Mouse (Mus musculus) forelimb bud, embryonic 11.5 days (tissue): Measurements from ENCODE around the gene Krtap4-8.
"Not testable (repeated sequence)": the region's sequence is repeated elsewhere in the genome, so short reads cannot be mapped to it uniquely, and the experiment has no call there.

ENCODE experiments used
- DNase-seq: peaks from one replicate; pipeline ENCODE4 v3.0.0-alpha.2; 2012; ENCODE audit warnings: low read depth, low spot score

Krtap4-8 gene

DNA sequence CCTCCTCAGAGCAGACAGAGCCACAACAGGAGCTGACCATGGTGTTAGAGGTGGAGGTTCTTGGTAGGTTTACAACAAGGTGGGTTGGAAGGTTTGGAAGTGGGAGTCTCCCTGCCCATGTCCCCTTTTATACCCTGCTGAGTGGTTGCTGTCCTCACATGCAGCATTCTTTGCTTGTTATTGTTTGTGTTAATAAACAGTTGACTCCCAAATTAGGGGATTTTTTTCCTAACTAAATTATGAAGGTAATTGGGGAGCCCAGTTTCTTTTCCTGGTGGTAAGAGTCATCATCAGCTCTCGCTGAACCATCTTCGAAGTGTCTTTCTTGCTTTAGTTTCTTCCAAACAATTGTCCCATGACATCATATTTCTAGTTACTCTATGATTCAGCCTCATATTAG, at the start of gene Krtap4-8:
Gene Krtap4-8 (minus strand): TSS at position 101 of the 400 bp plus-strand sequence.
- no peak for DNase-seq

GRCm38 (mm10) chr11:99815566-99815965, 35.1 kb upstream of the Krtap4-8 start, which contains the start of gene Gm11564:
Gene Gm11564, minus strand, starts transcription at chr11:99815666.
- DNase-seq = not testable (repeated sequence)

- not testable (repeated sequence) for DNase-seq
These were observed 29.3 kb upstream of the Krtap4-8 start, which contains the start of gene Krtap4-13 for GRCm38 (mm10) chr11:99809792-99810191. Gene Krtap4-13, minus strand, starts transcription at chr11:99809892.

DNA sequence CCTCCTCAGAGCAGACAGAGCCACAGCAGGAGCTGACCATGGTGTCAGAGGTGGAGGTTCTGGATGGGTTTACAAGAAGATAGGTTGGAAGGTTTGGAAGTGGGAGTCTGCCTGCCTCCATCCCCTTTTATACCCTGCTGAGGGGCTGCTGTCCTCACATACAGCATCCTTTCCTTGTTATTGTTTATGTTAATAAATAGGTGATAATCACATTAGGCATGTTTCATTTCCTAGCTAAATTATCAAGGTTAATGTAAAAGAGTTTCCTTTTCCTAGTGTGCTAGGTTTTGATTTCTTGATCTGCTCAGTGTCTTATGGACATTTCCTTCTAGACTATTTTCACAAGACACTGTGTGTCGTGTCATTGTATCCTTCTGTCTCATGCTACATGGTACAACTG, 23.8 kb upstream of the Krtap4-8 start, which contains the start of gene Gm11554:
Gene Gm11554 (minus strand): TSS at position 101 of the 400 bp plus-strand sequence.
- not testable (repeated sequence) for DNase-seq

DNA sequence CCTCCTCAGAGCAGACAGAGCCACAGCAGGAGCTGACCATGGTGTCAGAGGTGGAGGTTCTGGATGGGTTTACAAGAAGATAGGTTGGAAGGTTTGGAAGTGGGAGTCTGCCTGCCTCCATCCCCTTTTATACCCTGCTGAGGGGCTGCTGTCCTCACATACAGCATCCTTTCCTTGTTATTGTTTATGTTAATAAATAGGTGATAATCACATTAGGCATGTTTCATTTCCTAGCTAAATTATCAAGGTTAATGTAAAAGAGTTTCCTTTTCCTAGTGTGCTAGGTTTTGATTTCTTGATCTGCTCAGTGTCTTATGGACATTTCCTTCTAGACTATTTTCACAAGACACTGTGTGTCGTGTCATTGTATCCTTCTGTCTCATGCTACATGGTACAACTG, 18.3 kb upstream of the Krtap4-8 start, which contains the start of gene Gm11569:
Gene Gm11569 (minus strand): TSS at position 101 of the 400 bp plus-strand sequence.
- DNase-seq = not testable (repeated sequence)

DNA sequence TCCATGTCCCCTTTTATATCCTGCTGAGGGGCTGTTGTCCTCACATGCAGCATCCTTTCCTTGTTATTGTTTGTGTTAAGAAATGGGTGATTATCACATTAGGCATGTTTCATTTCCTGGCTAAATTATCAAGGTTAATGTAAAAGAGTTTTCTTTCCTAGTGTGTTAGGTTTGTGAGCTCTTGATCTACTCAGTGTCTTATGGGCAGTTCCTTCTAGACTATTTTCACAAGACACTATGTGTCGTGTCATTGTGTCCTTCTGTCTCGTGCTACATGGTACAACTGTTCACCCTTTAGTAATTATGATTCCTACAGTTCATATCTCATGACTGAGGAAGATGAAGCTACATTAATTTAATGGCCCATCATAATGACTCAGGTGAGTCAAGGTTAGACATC, 12.9 kb upstream of the Krtap4-8 start, which contains the start of gene Gm11596:
Gene Gm11596 (minus strand): TSS at position 101 of the 400 bp plus-strand sequence.
- no peak for DNase-seq

- not testable (repeated sequence) for DNase-seq
These were observed 4.4 kb upstream of the Krtap4-8 start, which contains the start of gene Krtap4-9 for GRCm38 (mm10) chr11:99784900-99785299. Gene Krtap4-9, plus strand, starts transcription at chr11:99785200.

DNA sequence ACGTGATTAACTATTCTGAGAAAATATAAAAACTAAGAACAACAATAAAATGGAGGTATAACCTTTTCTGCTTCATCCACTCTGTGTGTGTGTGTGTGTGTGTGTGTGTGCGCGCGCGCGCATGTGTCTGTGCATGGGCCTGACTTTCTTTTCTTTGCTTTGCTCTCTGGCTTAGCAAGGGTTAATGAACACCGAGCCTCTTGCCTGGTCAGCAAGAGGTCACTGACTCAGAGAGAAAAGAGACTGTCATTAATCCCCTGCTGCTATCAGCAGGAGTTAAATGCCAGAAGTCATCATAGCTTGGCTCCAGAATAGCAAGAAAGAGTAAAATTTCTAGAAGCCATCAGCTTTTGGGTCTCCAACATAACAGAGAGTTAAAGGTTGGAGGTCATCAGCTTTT, 2.1 kb downstream of the Krtap4-8 start:
- no peak for DNase-seq

DNA sequence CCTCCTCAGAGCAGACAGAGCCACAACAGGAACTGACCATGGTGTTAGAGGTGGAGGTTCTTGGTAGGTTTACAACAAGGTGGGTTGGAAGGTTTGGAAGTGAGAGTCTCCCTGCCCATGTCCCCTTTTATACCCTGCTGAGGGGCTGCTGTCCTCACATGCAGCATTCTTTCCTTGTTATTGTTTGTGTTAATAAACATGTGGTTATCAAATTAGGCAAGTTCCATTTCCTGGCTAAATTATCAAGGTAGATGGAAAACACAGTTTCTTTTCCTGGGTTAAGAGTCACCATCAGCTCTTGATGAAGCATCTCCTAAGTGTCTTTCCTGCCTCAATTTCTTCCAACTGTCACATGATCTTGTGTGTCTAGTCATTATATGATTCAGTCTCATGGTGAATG, 7.7 kb downstream of the Krtap4-8 start, which contains the start of gene Gm11595:
Gene Gm11595 (minus strand): TSS at position 101 of the 400 bp plus-strand sequence.
- DNase-seq = not testable (repeated sequence)

GRCm38 (mm10) chr11:99768410-99768809, 12.1 kb downstream of the Krtap4-8 start:
- no peak for DNase-seq

DNA sequence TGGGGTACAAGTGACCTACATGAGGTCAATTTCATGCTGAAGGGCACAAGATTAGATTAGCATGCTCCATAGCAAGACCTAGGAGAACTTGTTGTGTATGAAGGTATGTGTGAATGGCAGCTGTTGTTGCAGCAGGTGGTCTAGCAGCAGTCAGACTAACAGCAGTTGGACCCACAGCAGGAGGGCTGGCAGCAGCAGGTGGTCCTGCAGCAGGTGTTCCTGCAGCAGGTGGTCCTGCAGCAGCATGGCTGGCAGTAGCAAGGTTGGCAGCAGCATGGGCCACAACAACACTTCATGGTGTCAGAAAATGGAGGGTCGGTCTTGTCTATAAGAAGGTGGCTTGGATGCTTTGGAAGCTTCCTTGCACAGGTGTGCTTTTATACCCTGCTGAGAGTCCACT, 21.6 kb downstream of the Krtap4-8 start:
- DNase-seq = no peak

DNA sequence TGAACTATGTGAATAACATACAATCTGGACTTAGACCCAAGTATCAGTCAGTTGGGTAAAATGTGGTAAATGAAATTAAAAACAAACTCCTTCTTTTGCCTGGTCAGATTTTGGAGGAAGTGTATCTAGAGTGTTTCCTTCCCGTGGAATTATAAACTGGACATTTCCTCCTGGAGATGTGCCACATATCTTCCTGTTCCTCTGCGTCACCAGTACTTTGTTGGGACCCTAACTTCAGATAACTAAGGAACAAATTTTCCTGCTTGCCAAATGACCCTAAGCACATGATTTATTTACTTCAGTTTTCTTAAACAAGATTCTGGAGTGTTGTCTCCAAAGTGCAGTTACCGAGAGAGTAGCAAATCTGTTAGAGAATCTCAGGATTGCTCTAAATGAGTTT, 36.5 kb downstream of the Krtap4-8 start:
- no peak for DNase-seq

DNA sequence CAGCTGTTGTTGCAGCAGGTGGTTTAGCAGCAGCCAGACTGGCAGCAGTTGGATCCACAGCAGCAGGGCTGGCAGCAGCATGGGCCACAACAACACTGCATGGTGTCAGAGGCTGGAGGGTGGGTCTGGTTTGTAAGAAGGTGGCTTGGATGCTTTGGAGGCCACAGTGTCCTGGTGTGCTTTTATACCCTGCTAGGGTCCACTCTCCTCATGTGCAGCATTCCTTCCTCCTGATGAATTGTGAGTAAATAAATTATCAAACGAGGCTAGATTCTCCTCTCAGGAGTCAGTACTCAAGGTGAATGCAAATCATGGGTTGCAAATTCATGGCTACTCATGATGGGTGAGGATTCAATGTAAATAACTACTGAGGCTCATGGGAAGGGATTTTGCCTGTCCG, 46.3 kb downstream of the Krtap4-8 start, which contains the start of gene Gm14180:
Gene Gm14180 (minus strand): TSS at position 101 of the 400 bp plus-strand sequence.
- no peak for DNase-seq
